Mouse (Mus musculus) activated CD4-positive, CD25-positive, alpha-beta regulatory T cell, adult 9 weeks (primary cell): Measurements from ENCODE around the gene Zfp934. TPM values are rescaled to one million over a fixed set of nuclear protein-coding genes. Genes with fewer than 3 reads are reported as not detected.

Source experiments
- polyA plus RNA-seq: library from polyadenylated mRNA; unstranded; fragments of 100-300 nt; shearing (Covaris generic); gene quantifications from one replicate; pipeline ENCODE4 v1.2.1, GENCODE M21; 2017

Gene Zfp934
- polyA plus RNA-seq, result 11.1 TPM

DNA sequence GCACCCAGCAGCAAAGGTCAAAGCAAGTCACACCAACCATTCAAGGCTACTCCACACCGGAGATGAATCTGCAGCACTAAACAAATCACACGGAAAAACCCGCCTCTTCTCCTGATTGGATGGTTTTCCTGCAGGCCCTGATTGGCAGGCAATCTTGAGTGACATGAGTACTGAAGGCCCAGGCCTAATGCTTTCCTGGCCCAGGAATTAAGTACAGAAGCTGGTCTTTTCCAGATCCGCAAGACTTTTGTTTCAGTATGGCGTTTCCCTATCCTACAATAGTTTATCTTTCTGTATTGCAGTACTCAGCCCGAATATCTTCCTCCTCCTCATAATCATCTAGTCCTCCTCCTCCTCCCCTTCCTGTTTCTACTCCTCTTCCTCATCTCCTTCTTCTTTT is at the start of gene Zfp934:
Zfp934 (minus strand) TSS at position 101 of the 400 bp plus-strand sequence.

DNA sequence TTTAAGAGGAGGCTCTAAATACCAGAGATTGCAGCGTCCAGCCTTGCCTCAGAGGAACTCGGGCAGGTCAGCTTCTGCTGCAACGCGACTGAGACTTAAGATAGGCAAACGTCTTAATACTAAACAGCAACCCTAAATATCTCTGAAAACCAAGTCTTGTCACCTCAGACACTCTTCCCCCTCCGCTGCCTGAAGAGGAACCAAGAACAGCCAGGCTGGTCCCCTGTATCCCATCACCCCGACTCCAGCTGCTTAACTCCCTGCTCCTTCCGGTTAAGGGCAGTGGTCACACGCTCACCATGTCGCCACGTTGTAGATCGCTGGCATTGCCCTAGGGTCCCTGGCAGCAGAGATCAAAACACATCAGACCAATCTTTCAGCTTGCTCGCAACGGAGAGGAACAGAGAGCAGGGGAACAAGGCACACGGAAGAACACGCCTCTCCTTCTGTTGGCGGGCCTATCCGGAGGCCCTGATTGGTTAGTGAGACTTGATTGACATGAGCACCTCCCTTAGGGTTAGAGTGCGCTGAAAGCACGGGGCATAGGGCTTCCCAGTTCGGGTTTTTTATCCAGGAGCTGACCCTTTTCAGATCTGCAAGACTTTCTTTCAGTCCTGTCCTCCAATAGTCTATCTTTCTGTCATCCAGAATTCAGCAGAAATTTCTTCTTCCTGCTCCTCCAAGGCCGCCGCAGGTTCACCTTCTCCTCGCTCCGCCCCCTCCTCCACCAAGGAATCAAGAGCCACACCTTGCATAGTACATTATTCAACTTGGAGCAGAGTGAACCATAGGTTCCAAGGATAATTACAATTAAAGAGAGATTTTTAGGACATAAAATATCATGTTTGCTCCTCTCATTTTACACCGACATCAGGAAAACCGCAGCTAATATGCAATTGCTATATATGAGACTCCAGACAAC is 12.5 kb downstream of the Zfp934 start, which contains the start of gene Zfp935:
Zfp935 (minus strand) TSS at position 323 of the 922 bp plus-strand sequence.

DNA sequence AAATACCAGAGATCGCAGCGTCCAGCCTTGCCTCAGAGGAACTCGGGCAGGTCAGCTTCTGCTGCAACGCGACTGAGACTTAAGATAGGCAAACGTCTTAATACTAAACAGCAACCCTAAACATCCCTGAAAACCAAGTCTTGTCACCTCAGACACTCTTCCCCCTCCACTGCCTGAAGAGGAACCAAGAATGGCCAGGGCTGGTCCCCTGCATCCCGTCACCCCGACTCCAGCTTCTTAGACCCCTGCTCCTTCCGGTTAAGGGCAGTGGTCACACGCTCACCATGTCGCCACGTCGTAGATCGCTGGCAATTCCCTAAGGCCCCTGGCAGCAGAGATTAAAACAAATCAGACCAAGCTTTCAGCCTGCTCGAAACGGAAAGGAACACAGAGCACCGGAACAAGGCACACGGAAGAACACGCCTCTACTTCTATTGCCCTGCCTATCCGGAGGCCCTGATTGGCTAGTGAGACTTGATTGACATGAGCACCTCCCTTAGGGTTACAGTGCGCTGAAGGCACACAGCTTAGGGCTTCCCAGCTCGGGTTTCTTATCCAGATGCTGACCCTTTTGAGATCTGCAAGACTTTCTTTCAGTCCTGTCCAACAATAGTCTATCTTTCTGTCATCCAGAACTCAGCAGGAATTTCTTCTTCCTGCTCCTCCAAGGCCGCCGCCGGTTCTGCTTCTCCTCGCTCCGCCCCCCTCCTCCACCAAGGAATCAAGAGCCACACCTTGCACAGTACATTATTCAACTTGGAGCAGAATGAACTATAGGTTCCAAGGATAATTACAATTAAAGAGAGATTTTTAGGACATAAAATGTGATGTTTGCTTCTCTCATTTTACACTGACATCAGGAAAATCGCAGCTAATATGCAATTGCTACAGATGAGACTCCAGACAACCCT is 104.3 kb downstream of the Zfp934 start, which contains the start of gene Gm49359:
Gm49359 (minus strand) TSS at position 409 of the 911 bp plus-strand sequence.

Other genes starting within 250 kb of the Zfp934 start
- 7.2 TPM for gene Gm3604, start 188.0 kb downstream of the Zfp934 start, polyA plus RNA-seq
- gene Gm49359, start 104.4 kb downstream of the Zfp934 start, polyA plus RNA-seq, result 16.6 TPM
- 1.8 TPM for gene Zfp935, start 12.7 kb downstream of the Zfp934 start, polyA plus RNA-seq
- gene 6720489N17Rik, start 53.0 kb upstream of the Zfp934 start, polyA plus RNA-seq, result 3.6 TPM
- gene Platr25, start 189.5 kb upstream of the Zfp934 start, polyA plus RNA-seq, result 16.4 TPM
- 7.6 TPM for gene Gm5141, start 214.6 kb upstream of the Zfp934 start, polyA plus RNA-seq